Mouse (Mus musculus) kidney, adult 2 months (tissue): ENCODE data around the gene H2-DMb1.

Source experiments
- CTCF ChIP-seq: fragments of 200-500 bp; conservative IDR thresholded peaks from 2 replicates; pipeline ENCODE4 v1.5.1; 2011; ENCODE audit warnings: low read depth, mild to moderate bottlenecking, control low read depth, low read length, moderate library complexity, mixed read lengths; ENCODE audit not compliant: insufficient read depth, insufficient read length
- POLR2A ChIP-seq: fragments of 200-500 bp; IDR thresholded peaks from one replicate; pipeline ENCODE4 v1.6.1; 2011; ENCODE audit warnings: low read depth, low read length, control low read depth

- TF ChIP-seq CTCF (no peak), POLR2A (no peak)
Observed at GRCm38 (mm10) chr17:34188010-34188409, 35.1 kb downstream of the H2-DMb1 start.
